Mouse (Mus musculus) limb, embryonic 15.5 days (tissue): ENCODE data around the gene Recql5. TPM values are rescaled to one million over a fixed set of nuclear protein-coding genes. Genes with fewer than 3 reads are reported as not detected.
"Not testable (repeated sequence)": the region's sequence is repeated elsewhere in the genome, so short reads cannot be mapped to it uniquely, and the experiment has no call there.

ENCODE experiments used
- ATAC-seq: fragments of 200-750 bp; cut with Nextera tagmentation; 2 replicates; pipeline ENCODE4 v1.8.0; 2017; ENCODE audit warnings: low read depth, moderate TSS enrichment; ENCODE audit not compliant: insufficient number of reproducible peaks, low FRiP score, low TSS enrichment
- H3K27ac ChIP-seq: fragments of 300-500 bp; sonication (generic); 2 replicates; pipeline ENCODE4 v1.5.1; 2015; ENCODE audit warnings: moderate library complexity, mild to moderate bottlenecking, inconsistent platforms
- H3K27me3 ChIP-seq: fragments of 300-500 bp; sonication (generic); 2 replicates; pipeline ENCODE4 v1.6.1; 2015; ENCODE audit warnings: inconsistent platforms
- H3K36me3 ChIP-seq: fragments of 300-500 bp; sonication (generic); 2 replicates; pipeline ENCODE4 v1.6.1; 2015; ENCODE audit warnings: inconsistent platforms
- H3K4me1 ChIP-seq: fragments of 300-500 bp; sonication (generic); 2 replicates; pipeline ENCODE4 v1.6.1; 2015; ENCODE audit warnings: inconsistent platforms
- H3K4me2 ChIP-seq: fragments of 300-500 bp; sonication (generic); 2 replicates; pipeline ENCODE4 v1.6.1; 2015; ENCODE audit warnings: mild to moderate bottlenecking, inconsistent platforms
- H3K4me3 ChIP-seq: fragments of 300-500 bp; sonication (generic); 2 replicates; pipeline ENCODE4 v1.5.1; 2015; ENCODE audit warnings: mild to moderate bottlenecking, inconsistent platforms
- H3K9ac ChIP-seq: fragments of 300-500 bp; sonication (generic); 2 replicates; pipeline ENCODE4 v1.6.1; 2015; ENCODE audit warnings: inconsistent platforms
- H3K9me3 ChIP-seq: fragments of 300-500 bp; sonication (generic); 2 replicates; pipeline ENCODE4 v1.6.1; 2016; ENCODE audit warnings: inconsistent platforms
- WGBS: fragments of 180-500 bp; shearing (Covaris S2); methylation state at CpG from one replicate; pipeline ENCODE4 v1.1.7; 2015; 5-methylcytosine and 5-hydroxymethylcytosine counted together
- polyA plus RNA-seq: library from polyadenylated mRNA; unstranded; fragments of >200 nt; fragmentation: Nextera tagmentation; extraction: Ambion mirVana; gene quantifications from 2 replicates; pipeline ENCODE4 v1.2.1, GENCODE M21; 2015

The Recql5 gene
- polyA plus RNA-seq, 1 experiment from 2014 or later: 17.6 TPM

GRCm38 (mm10) chr11:115877174-115877755, 56.0 kb downstream of the Recql5 start:
- Histone ChIP-seq H3K27ac (no peak overlapping the region), H3K9me3 (no peaks in the 10 kb centered on the region), H3K4me2 (no peak overlapping the region), H3K27me3 (peaks cover 6% of the 10 kb centered on the region), H3K9ac (no peak overlapping the region), H3K36me3 (no peaks in the 10 kb centered on the region), H3K4me3 (no peak overlapping the region), H3K4me1 (no peaks in the 10 kb centered on the region)
- WGBS: 53% methylated on average over 6 of the region's 6 CpGs
- no peak for ATAC-seq

GRCm38 (mm10) chr11:115876438-115876837, 56.8 kb downstream of the Recql5 start:
- H3K36me3 ChIP-seq: no peaks in the 10 kb centered on the region
- 66% methylated on average over 5 of the region's 5 CpGs for WGBS
- no peaks in the 10 kb centered on the region for H3K27me3 ChIP-seq
- H3K27ac ChIP-seq: no peak overlapping the region
- no peak for ATAC-seq
- H3K9ac ChIP-seq: no peak overlapping the region
- no peak overlapping the region for H3K4me2 ChIP-seq
- no peak overlapping the region for H3K4me3 ChIP-seq
- no peaks in the 10 kb centered on the region for H3K9me3 ChIP-seq
- no peaks in the 10 kb centered on the region for H3K4me1 ChIP-seq

- H3K9ac ChIP-seq: no peak overlapping the region
- no peaks in the 10 kb centered on the region for H3K9me3 ChIP-seq
- H3K4me2 ChIP-seq: no peak overlapping the region
- no peaks in the 10 kb centered on the region for H3K36me3 ChIP-seq
- no peak overlapping the region for H3K27ac ChIP-seq
- no peak overlapping the region for H3K4me3 ChIP-seq
- ATAC-seq: no peak
- H3K4me1 ChIP-seq: no peaks in the 10 kb centered on the region
- H3K27me3 ChIP-seq: no peaks in the 10 kb centered on the region
- 91% methylated on average over 3 of the region's 3 CpGs for WGBS
Measured at GRCm38 (mm10) chr11:115875935-115876334, 57.3 kb downstream of the Recql5 start.

GRCm38 (mm10) chr11:115872437-115872836, 60.8 kb downstream of the Recql5 start:
- H3K4me1 ChIP-seq: no peaks in the 10 kb centered on the region
- ATAC-seq: no peak
- no peak overlapping the region for H3K4me3 ChIP-seq
- H3K9ac ChIP-seq: no peak overlapping the region
- H3K27ac ChIP-seq: no peak overlapping the region
- no peaks in the 10 kb centered on the region for H3K9me3 ChIP-seq
- WGBS: 67% methylated on average over 4 of the region's 4 CpGs
- H3K4me2 ChIP-seq: no peak overlapping the region
- H3K36me3 ChIP-seq: no peaks in the 10 kb centered on the region
- H3K27me3 ChIP-seq: no peaks in the 10 kb centered on the region

GRCm38 (mm10) chr11:115869393-115869792, 63.9 kb downstream of the Recql5 start:
- no peaks in the 10 kb centered on the region for H3K27me3 ChIP-seq
- no peak overlapping the region for H3K4me2 ChIP-seq
- H3K9me3 ChIP-seq: no peaks in the 10 kb centered on the region
- H3K9ac ChIP-seq: no peak overlapping the region
- H3K4me1 ChIP-seq: no peaks in the 10 kb centered on the region
- no peaks in the 10 kb centered on the region for H3K36me3 ChIP-seq
- H3K27ac ChIP-seq: no peak overlapping the region
- H3K4me3 ChIP-seq: no peak overlapping the region
- WGBS: 66% methylated on average over 8 of the region's 8 CpGs
- no peak for ATAC-seq

- H3K4me3 ChIP-seq: no peak overlapping the region
- H3K36me3 ChIP-seq: no peaks in the 10 kb centered on the region
- H3K4me2 ChIP-seq: no peak overlapping the region
- WGBS: 85% methylated on average over 8 of the region's 8 CpGs
- H3K9ac ChIP-seq: no peak overlapping the region
- H3K27me3 ChIP-seq: peaks cover 38% of the 10 kb centered on the region
- H3K9me3 ChIP-seq: no peaks in the 10 kb centered on the region
- H3K27ac ChIP-seq: no peak overlapping the region
- ATAC-seq: no peak
- peaks cover 15% of the 10 kb centered on the region for H3K4me1 ChIP-seq
Measured at GRCm38 (mm10) chr11:115863895-115864294, 69.4 kb downstream of the Recql5 start.

- H3K27me3 ChIP-seq: peaks cover 64% of the 10 kb centered on the region
Measured at GRCm38 (mm10) chr11:115859143-115859945, 73.9 kb downstream of the Recql5 start.

GRCm38 (mm10) chr11:115858354-115858753, 74.9 kb downstream of the Recql5 start, which contains the start of gene Myo15b:
Gene Myo15b (plus strand): TSS chr11:115858406.
- Histone ChIP-seq H3K9ac (peak within 1 kb of the TSS; percentile 14; the same call in 1 of the 2 replicates), H3K4me1 (peaks cover 22% of the 10 kb centered on the region), H3K27ac (no peak within 1 kb of the TSS), H3K36me3 (no peaks in the 10 kb centered on the region), H3K27me3 (peaks cover 64% of the 10 kb centered on the region), H3K9me3 (no peaks in the 10 kb centered on the region), H3K4me3 (peak within 1 kb of the TSS; percentile 39), H3K4me2 (peak within 1 kb of the TSS; percentile 76)
- no peak for ATAC-seq
- 11% methylated on average over 27 of the region's 27 CpGs for WGBS

More at GRCm38 (mm10) chr11:115859143-115859945, 73.9 kb downstream of the Recql5 start:
- H3K4me3 ChIP-seq: peak overlapping the region; percentile 39
- H3K27ac ChIP-seq: no peak overlapping the region
- no peaks in the 10 kb centered on the region for H3K9me3 ChIP-seq
- 2% methylated on average over 75 of the region's 75 CpGs for WGBS
- peak; percentile 69 for ATAC-seq
- H3K36me3 ChIP-seq: no peaks in the 10 kb centered on the region
- H3K9ac ChIP-seq: peak overlapping the region; percentile 14; the same call in 1 of the 2 replicates
- peak overlapping the region; percentile 76 for H3K4me2 ChIP-seq
- peaks cover 22% of the 10 kb centered on the region for H3K4me1 ChIP-seq

- H3K4me2 ChIP-seq: no peak overlapping the region
- H3K4me3 ChIP-seq: no peak overlapping the region
- H3K36me3 ChIP-seq: no peaks in the 10 kb centered on the region
- H3K9ac ChIP-seq: no peak overlapping the region
- peaks cover 64% of the 10 kb centered on the region for H3K27me3 ChIP-seq
- H3K27ac ChIP-seq: no peak overlapping the region
- H3K4me1 ChIP-seq: peaks cover 20% of the 10 kb centered on the region
- WGBS: 67% methylated on average over 13 of the region's 13 CpGs
- no peaks in the 10 kb centered on the region for H3K9me3 ChIP-seq
- ATAC-seq: no peak
Measured at GRCm38 (mm10) chr11:115857936-115858335, 75.3 kb downstream of the Recql5 start.

GRCm38 (mm10) chr11:115857146-115857545, 76.1 kb downstream of the Recql5 start:
- H3K9me3 ChIP-seq, H3K4me2 ChIP-seq, H3K27ac ChIP-seq, H3K9ac ChIP-seq, ATAC-seq, H3K36me3 ChIP-seq, H3K4me3 ChIP-seq: not testable (repeated sequence)
- Histone ChIP-seq H3K4me1 (peaks cover 20% of the 10 kb centered on the region), H3K27me3 (peaks cover 59% of the 10 kb centered on the region)
- 87% methylated on average over 4 of the region's 4 CpGs for WGBS

- Histone ChIP-seq H3K36me3 (peaks cover 10% of the 10 kb centered on the region), H3K4me1 (peaks cover 15% of the 10 kb centered on the region), H3K9me3 (no peaks in the 10 kb centered on the region), H3K9ac (no peak overlapping the region), H3K27me3 (peaks cover 34% of the 10 kb centered on the region), H3K27ac (no peak overlapping the region), H3K4me3 (no peak overlapping the region), H3K4me2 (no peak overlapping the region)
- WGBS: 80% methylated on average over 6 of the region's 6 CpGs
- ATAC-seq: no peak
Measured at GRCm38 (mm10) chr11:115854674-115855073, 78.6 kb downstream of the Recql5 start.

- no peaks in the 10 kb centered on the region for H3K27me3 ChIP-seq
- no peak overlapping the region for H3K9ac ChIP-seq
- no peaks in the 10 kb centered on the region for H3K9me3 ChIP-seq
- H3K4me2 ChIP-seq: no peak overlapping the region
- peaks cover 18% of the 10 kb centered on the region for H3K36me3 ChIP-seq
- ATAC-seq: no peak
- no peak overlapping the region for H3K4me3 ChIP-seq
- H3K27ac ChIP-seq: no peak overlapping the region
- peaks cover 15% of the 10 kb centered on the region for H3K4me1 ChIP-seq
- WGBS: 99% methylated on average over 2 of the region's 2 CpGs
Measured at GRCm38 (mm10) chr11:115845819-115846218, 87.5 kb downstream of the Recql5 start.
